Mouse (Mus musculus) erythroblast, embryonic 14.5 days (primary cell): ENCODE measurements around the gene Arpc2.

Experiments
- GATA1 ChIP-seq: IDR thresholded peaks from 2 replicates; pipeline ENCODE4 v1.6.1; 2012; ENCODE audit warnings: low read length, inconsistent platforms, mixed read lengths
- TAL1 ChIP-seq: IDR thresholded peaks from 3 replicates; pipeline ENCODE4 v1.6.1; 2012; ENCODE audit warnings: low read length, inconsistent platforms, mixed read lengths

GRCm38 (mm10) chr1:74277041-74277440, 41.2 kb downstream of the Arpc2 start:
- TF ChIP-seq GATA1 (no peak), TAL1 (no peak)
